Mouse (Mus musculus) embryonic facial prominence, embryonic 15.5 days (tissue): Measurements from ENCODE around the gene Pkdrej. TPM values are rescaled to one million over a fixed set of nuclear protein-coding genes. Genes with fewer than 3 reads are reported as not detected.

Experiments used
- ATAC-seq: fragments of 200-750 bp; cut with Nextera tagmentation; 2 replicates; pipeline ENCODE4 v1.8.0; 2017; ENCODE audit warnings: low read depth, moderate TSS enrichment; ENCODE audit not compliant: insufficient number of reproducible peaks, low FRiP score, low TSS enrichment
- H3K27ac ChIP-seq: fragments of 300-500 bp; sonication (generic); replicated peaks from 2 replicates; pipeline ENCODE4 v1.5.1; 2015; ENCODE audit warnings: mild to moderate bottlenecking, inconsistent platforms
- H3K27me3 ChIP-seq: fragments of 300-500 bp; sonication (generic); 2 replicates; pipeline ENCODE4 v1.6.1; 2015; ENCODE audit warnings: inconsistent platforms
- H3K36me3 ChIP-seq: fragments of 300-500 bp; sonication (generic); 2 replicates; pipeline ENCODE4 v1.6.1; 2015; ENCODE audit warnings: mild to moderate bottlenecking, inconsistent platforms
- H3K4me1 ChIP-seq: fragments of 300-500 bp; sonication (generic); 2 replicates; pipeline ENCODE4 v1.6.1; 2015; ENCODE audit warnings: inconsistent platforms
- H3K4me2 ChIP-seq: fragments of 300-500 bp; sonication (generic); replicated peaks from 2 replicates; pipeline ENCODE4 v1.6.1; 2015; ENCODE audit warnings: mild to moderate bottlenecking, inconsistent platforms
- H3K4me3 ChIP-seq: fragments of 300-500 bp; sonication (generic); replicated peaks from 2 replicates; pipeline ENCODE4 v1.5.1; 2015; ENCODE audit warnings: mild to moderate bottlenecking, inconsistent platforms
- H3K9ac ChIP-seq: fragments of 300-500 bp; sonication (generic); 2 replicates; pipeline ENCODE4 v1.6.1; 2015; ENCODE audit warnings: inconsistent platforms
- H3K9me3 ChIP-seq: fragments of 300-500 bp; sonication (generic); replicated peaks from 2 replicates; pipeline ENCODE4 v1.6.1; 2016; ENCODE audit warnings: inconsistent platforms
- WGBS: fragments of 180-500 bp; shearing (Covaris S2); methylation state at CpG from one replicate; pipeline ENCODE4 v1.1.7; 2015; 5-methylcytosine and 5-hydroxymethylcytosine counted together
- polyA plus RNA-seq: library from polyadenylated mRNA; unstranded; fragments of >200 nt; fragmentation: Nextera tagmentation; extraction: Ambion mirVana; gene quantifications from 2 replicates; pipeline ENCODE4 v1.2.1, GENCODE M21; 2015

Gene Pkdrej
- polyA plus RNA-seq, 1 experiment from 2014 or later = 0.31 TPM

DNA sequence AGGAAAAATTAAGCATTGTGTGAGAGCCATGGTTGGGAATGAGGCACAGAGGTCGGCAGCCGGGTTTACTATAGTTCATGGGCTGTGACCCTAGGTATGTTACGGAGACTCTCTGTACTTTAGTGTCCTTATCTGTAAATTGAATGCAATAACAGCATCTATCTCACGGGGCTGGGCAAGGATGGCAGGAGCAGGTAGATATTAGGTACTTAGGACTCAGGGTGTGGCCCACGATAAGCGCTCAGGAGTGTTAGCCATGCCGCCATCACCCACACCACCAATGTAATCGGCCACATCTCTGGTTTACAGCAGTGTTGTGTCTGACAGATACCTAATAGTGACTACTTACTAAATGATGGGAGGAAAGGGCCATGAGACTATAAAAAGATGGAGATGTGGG is 52.5 kb downstream of the Pkdrej start:
- ATAC-seq = no peak
- Histone ChIP-seq H3K27ac (no peak overlapping the region), H3K9me3 (no peaks in the 10 kb centered on the region), H3K36me3 (no peaks in the 10 kb centered on the region), H3K9ac (no peak overlapping the region), H3K4me1 (no peaks in the 10 kb centered on the region), H3K4me2 (no peak overlapping the region), H3K27me3 (0 out of 2 replicates have a peak, but pooled peaks cover 2% of the 10 kb centered on the region), H3K4me3 (no peak overlapping the region)
- WGBS = 89% methylated on average over 8 of the region's 8 CpGs

DNA sequence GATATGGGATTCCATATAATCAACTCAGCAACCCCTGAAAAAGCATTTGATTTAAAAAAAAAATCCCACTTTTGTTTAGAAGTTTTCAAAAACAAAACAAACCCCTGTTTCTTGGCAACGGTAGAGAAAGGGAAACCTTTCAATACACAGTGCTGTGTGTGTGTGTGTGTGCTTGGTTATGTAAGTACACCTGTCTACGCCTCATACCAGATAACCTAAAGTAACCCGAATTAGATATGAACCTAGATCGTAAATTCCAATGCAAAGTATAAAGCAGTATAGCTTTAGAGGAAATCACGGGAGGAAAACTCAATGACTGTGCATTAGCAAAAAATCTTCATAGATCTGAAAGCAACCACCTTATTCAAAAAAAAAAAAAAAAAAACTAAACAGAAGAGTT is 54.9 kb downstream of the Pkdrej start:
- Histone ChIP-seq H3K9me3 (no peaks in the 10 kb centered on the region), H3K36me3 (no peaks in the 10 kb centered on the region), H3K4me1 (no peaks in the 10 kb centered on the region), H3K4me3 (no peak overlapping the region), H3K4me2 (no peak overlapping the region), H3K27ac (no peak overlapping the region), H3K27me3 (0 out of 2 replicates have a peak, but pooled peaks cover 2% of the 10 kb centered on the region), H3K9ac (no peak overlapping the region)
- ATAC-seq = no peak
- 87% methylated on average over 5 of the region's 5 CpGs for WGBS

DNA sequence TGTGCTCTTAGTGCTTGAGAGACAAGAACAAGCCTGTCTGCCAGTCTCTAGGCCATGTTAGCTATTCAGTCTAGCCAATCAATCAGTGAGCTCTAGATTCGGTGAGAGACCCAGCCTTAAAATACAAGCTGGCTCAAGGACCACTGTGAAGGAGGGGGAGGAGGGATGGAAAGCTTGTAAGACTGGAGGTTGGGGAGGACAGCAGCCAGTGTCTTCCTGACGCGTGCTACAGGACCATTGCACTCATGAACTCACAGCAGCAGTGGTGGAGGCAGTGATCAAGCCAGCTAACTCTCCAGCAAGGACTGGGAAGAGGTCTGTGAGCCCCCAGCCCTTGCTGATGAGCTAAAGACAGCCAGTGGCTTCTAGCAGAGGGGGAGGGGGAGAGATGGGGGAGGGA is 56.5 kb downstream of the Pkdrej start:
- no peak for ATAC-seq
- H3K27me3 ChIP-seq = no peaks in the 10 kb centered on the region
- H3K4me3 ChIP-seq = no peak overlapping the region
- H3K4me1 ChIP-seq = no peaks in the 10 kb centered on the region
- 64% methylated on average over 3 of the region's 3 CpGs for WGBS
- no peaks in the 10 kb centered on the region for H3K36me3 ChIP-seq
- no peaks in the 10 kb centered on the region for H3K9me3 ChIP-seq
- no peak overlapping the region for H3K9ac ChIP-seq
- no peak overlapping the region for H3K4me2 ChIP-seq
- no peak overlapping the region for H3K27ac ChIP-seq

Other genes starting within 250 kb of the Pkdrej start
- gene Wnt7b, start 239.3 kb downstream of the Pkdrej start, polyA plus RNA-seq = 36.0 and 40.9 TPM in 2 replicates
- gene Ppara, start 86.8 kb downstream of the Pkdrej start, polyA plus RNA-seq = 3.6 and 5.0 TPM in 2 replicates
- 32.8 and 35.1 TPM in 2 replicates for gene Cdpf1, start 10.0 kb downstream of the Pkdrej start, polyA plus RNA-seq
- 6.8 and 8.8 TPM in 2 replicates for gene Ttc38, start 10.6 kb upstream of the Pkdrej start, polyA plus RNA-seq
- 19.9 and 22.4 TPM in 2 replicates for gene Gtse1, start 38.0 kb upstream of the Pkdrej start, polyA plus RNA-seq
- gene Trmu, start 57.6 kb upstream of the Pkdrej start, polyA plus RNA-seq = 45.6 and 51.4 TPM in 2 replicates
- gene Celsr1, start 212.0 kb upstream of the Pkdrej start, polyA plus RNA-seq = 4.2 and 5.1 TPM in 2 replicates
- gene Gramd4, start 236.0 kb upstream of the Pkdrej start, polyA plus RNA-seq = 17.8 and 18.9 TPM in 2 replicates